Mouse (Mus musculus) heart, embryonic 11.5 days (tissue): ENCODE measurements around the gene Taf6l. TPM values are rescaled to one million over a fixed set of nuclear protein-coding genes. Genes with fewer than 3 reads are reported as not detected.
A peak's percentile ranks its signal among the peaks of the same experiment; 100 is the strongest.

Source experiments
- ATAC-seq: fragments of 200-750 bp; cut with Nextera tagmentation; replicated peaks from 2 replicates; pipeline ENCODE4 v1.8.0; 2017; ENCODE audit warnings: moderate library complexity; ENCODE audit not compliant: insufficient number of reproducible peaks, low FRiP score, low TSS enrichment
- H3K27ac ChIP-seq: fragments of 300-500 bp; sonication (generic); 2 replicates; pipeline ENCODE4 v1.5.1; 2014; ENCODE audit warnings: mild to moderate bottlenecking, low read depth, low read length
- H3K27me3 ChIP-seq: fragments of 300-500 bp; sonication (generic); 2 replicates; pipeline ENCODE4 v1.6.1; 2014; ENCODE audit warnings: mild to moderate bottlenecking, low read length, mixed read lengths; ENCODE audit not compliant: control insufficient read depth, insufficient read depth
- H3K36me3 ChIP-seq: fragments of 300-500 bp; sonication (generic); 2 replicates; pipeline ENCODE4 v1.6.1; 2014; ENCODE audit warnings: mild to moderate bottlenecking, low read length, moderate library complexity, mixed read lengths; ENCODE audit not compliant: control insufficient read depth, insufficient read depth
- H3K4me1 ChIP-seq: fragments of 300-500 bp; sonication (generic); 2 replicates; pipeline ENCODE4 v1.6.1; 2014; ENCODE audit warnings: low read length; ENCODE audit not compliant: control insufficient read depth, insufficient read depth
- H3K4me2 ChIP-seq: fragments of 300-500 bp; sonication (generic); 2 replicates; pipeline ENCODE4 v1.6.1; 2014; ENCODE audit warnings: mild to moderate bottlenecking, moderate library complexity
- H3K4me3 ChIP-seq: fragments of 300-500 bp; sonication (generic); 2 replicates; pipeline ENCODE4 v1.5.1; 2014; ENCODE audit warnings: low read depth, low read length
- H3K9ac ChIP-seq: fragments of 300-500 bp; sonication (generic); 2 replicates; pipeline ENCODE4 v1.6.1; 2014; ENCODE audit warnings: mild to moderate bottlenecking, low read depth, low read length, moderate library complexity
- H3K9me3 ChIP-seq: fragments of 300-500 bp; sonication (generic); replicated peaks from 2 replicates; pipeline ENCODE4 v1.6.1; 2016; ENCODE audit warnings: low read length; ENCODE audit not compliant: control insufficient read depth
- WGBS: fragments of 180-500 bp; shearing (Covaris S2); extraction: QIAGEN DNeasy Blood & Tissue Kit; methylation state at CpG from one replicate; pipeline ENCODE4 v1.1.7; 2014; ENCODE audit not compliant: insufficient replicate concordance; 5-methylcytosine and 5-hydroxymethylcytosine counted together
- polyA plus RNA-seq: library from polyadenylated mRNA; unstranded; fragments of >200 nt; fragmentation: Nextera tagmentation; extraction: Ambion mirVana; gene quantifications from 2 replicates; pipeline ENCODE4 v1.2.1, GENCODE M21; 2014

Gene Taf6l
- polyA plus RNA-seq, 1 experiment from 2014 or later: 14.3 TPM

DNA sequence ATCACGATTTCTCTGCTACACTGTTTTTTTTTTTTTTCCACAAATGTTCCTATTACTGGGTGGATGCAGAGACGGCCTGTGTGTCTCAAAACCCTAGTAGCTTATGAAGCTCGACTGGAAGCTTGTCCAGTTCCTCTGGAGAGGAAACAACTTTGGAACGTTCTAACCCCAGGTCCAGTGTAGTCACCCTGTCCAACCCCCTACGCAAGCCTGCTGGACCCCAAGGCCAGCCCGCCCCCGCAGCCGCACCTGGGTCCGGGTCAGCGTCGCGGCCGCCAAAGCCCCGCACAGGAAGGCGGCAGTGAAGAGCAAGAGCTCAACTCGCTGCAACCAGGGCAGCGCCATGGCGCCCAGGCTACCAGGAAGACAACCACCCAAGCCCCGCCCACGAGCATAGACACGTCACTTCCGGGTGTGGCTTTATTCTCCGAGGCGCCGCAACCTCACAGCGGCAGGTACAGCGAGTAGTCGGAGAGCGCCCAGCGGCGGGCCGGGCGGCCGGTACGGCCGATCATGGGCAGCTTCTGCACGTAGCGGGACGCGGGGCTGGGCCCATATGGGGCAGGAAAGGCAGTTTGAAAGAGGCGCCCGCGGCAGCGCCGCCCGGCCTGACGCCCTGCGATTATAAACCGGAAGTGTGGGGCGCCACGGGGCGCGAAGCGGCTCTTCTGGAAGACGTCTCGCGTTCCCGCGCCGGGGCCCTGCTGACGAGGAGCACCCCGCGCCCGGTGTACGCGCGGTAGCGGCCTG, 12.0 kb downstream of the Taf6l start, which contains the start of gene Tmem179b:
Gene Tmem179b, minus strand, starts transcription at position 382 of the 750 bp plus-strand sequence.
- WGBS: under 1% methylated on average over 65 of the region's 68 CpGs
- Histone ChIP-seq H3K9me3 (no peaks in the 10 kb centered on the region), H3K9ac (peak within 1 kb of the TSS; percentile 96), H3K4me1 (peaks cover 17% of the 10 kb centered on the region), H3K27ac (peak within 1 kb of the TSS; percentile 99), H3K27me3 (no peaks in the 10 kb centered on the region), H3K4me3 (peak within 1 kb of the TSS; percentile 87), H3K36me3 (peaks cover 10% of the 10 kb centered on the region; the same call in 1 of the 2 replicates), H3K4me2 (peak within 1 kb of the TSS; percentile 99)
- ATAC-seq: peak; percentile 85

DNA sequence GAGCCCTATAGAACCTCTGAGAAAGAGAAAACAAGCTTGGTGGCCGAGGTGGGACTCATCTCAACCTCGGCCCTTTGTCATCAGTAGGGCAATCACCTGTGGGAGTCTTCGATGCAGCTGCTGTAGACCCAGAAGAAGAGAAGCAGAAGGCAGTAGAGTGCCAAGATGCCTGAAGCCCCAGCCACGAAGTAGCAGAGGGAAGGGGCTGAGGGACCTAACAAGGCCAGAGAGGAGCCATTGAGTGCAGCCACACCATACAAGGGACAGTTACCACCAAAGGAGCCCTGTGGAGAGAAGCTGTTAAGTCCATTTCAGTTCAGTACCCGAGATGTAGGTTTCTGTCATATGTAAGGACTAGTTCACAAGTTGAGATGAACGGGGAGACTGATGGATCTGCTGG, 12.8 kb downstream of the Taf6l start:
- H3K9me3 ChIP-seq: no peaks in the 10 kb centered on the region
- H3K36me3 ChIP-seq: peaks cover 14% of the 10 kb centered on the region; the same call in 1 of the 2 replicates
- 53% methylated on average over 6 of the region's 6 CpGs for WGBS
- peak overlapping the region; percentile 99 for H3K27ac ChIP-seq
- H3K27me3 ChIP-seq: no peaks in the 10 kb centered on the region
- H3K4me1 ChIP-seq: peaks cover 17% of the 10 kb centered on the region
- ATAC-seq: no peak
- peak overlapping the region; percentile 87 for H3K4me3 ChIP-seq
- H3K4me2 ChIP-seq: peak overlapping the region; percentile 99
- H3K9ac ChIP-seq: peak overlapping the region; percentile 96

DNA sequence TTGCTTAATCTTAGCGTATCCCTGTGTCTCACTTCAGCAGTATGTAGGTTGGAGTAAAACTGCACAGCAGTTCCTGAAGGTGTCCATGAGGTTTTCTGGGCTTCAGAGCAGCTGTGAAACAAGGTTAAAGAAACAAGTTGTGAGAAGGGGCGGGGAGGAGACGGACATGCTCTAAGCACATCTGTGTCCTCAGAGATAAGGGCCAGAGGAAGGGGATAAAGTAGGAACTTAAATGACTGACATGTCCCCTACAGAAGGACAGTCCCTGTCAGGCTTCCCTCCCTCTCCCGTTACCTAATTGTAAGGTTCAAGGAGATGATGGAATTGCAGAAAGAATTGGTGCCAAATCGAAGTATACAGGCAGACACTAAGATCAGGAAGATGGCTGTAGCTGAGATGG, 13.2 kb downstream of the Taf6l start:
- Histone ChIP-seq H3K27me3 (no peaks in the 10 kb centered on the region), H3K4me3 (peak overlapping the region; percentile 87), H3K9ac (peak overlapping the region; percentile 96; the same call in 1 of the 2 replicates), H3K4me2 (peak overlapping the region; percentile 99), H3K36me3 (peaks cover 16% of the 10 kb centered on the region; the same call in 1 of the 2 replicates), H3K27ac (peak overlapping the region; percentile 99; the same call in 1 of the 2 replicates), H3K9me3 (no peaks in the 10 kb centered on the region), H3K4me1 (peaks cover 17% of the 10 kb centered on the region)
- 66% methylated on average over 5 of the region's 5 CpGs for WGBS
- ATAC-seq: no peak

DNA sequence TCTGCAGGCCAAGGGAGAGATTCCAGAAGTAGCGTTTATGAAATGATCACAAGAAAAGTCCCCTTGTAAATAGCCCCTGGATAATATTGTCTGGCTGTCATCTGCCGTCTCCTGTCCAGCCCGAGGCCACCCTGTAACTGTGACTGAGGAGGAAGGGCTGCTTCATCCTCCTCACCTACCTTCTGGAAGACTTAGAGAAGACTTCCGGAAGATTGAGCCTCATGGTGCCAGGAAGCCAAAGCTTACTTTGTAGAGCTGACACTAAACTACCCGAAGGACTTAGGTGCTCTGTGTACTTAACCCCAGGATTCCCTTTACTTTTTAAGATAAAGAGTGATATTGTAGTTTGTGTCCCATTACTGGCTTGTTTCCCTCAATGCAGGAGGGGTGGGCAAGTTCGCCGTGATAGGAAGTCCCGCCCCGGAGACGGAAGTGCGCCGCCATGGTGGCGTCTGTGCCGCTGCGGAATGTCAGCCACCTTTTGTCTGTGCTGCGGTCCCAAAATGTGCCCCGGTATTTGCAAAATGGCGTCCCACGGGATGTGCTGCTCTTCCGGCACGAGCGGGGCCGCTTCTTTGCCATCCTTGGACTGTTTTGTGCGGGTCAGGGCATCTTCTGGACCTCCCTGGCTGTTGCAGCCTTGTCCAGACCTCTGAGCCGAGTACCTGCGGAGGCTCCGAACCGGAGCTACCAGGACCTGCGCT, 15.5 kb downstream of the Taf6l start, which contains the start of gene Tmem223:
Gene Tmem223, plus strand, starts transcription at position 430 of the 704 bp plus-strand sequence.
- peak within 1 kb of the TSS; percentile 87 for H3K4me3 ChIP-seq
- no peaks in the 10 kb centered on the region for H3K9me3 ChIP-seq
- peak within 1 kb of the TSS; percentile 89 for H3K27ac ChIP-seq
- WGBS: 19% methylated on average over 29 of the region's 29 CpGs
- peak within 1 kb of the TSS; percentile 82 for H3K4me2 ChIP-seq
- H3K27me3 ChIP-seq: no peaks in the 10 kb centered on the region
- H3K4me1 ChIP-seq: peaks cover 17% of the 10 kb centered on the region
- peak within 1 kb of the TSS; percentile 98 for H3K9ac ChIP-seq
- peaks cover 35% of the 10 kb centered on the region for H3K36me3 ChIP-seq
- ATAC-seq: peak; percentile 28; the same call in 1 of the 2 replicates

- 95% methylated on average over 9 of the region's 9 CpGs for WGBS
- no peak overlapping the region for H3K4me2 ChIP-seq
- no peak overlapping the region for H3K27ac ChIP-seq
- peaks cover 57% of the 10 kb centered on the region for H3K36me3 ChIP-seq
- ATAC-seq: no peak
- H3K9me3 ChIP-seq: no peaks in the 10 kb centered on the region
- no peak overlapping the region for H3K4me3 ChIP-seq
- no peaks in the 10 kb centered on the region; the same call in 1 of the 2 replicates for H3K4me1 ChIP-seq
- no peaks in the 10 kb centered on the region for H3K27me3 ChIP-seq
- H3K9ac ChIP-seq: no peak overlapping the region
These were observed 20.7 kb downstream of the Taf6l start for GRCm38 (mm10) chr19:8765562-8765961.

DNA sequence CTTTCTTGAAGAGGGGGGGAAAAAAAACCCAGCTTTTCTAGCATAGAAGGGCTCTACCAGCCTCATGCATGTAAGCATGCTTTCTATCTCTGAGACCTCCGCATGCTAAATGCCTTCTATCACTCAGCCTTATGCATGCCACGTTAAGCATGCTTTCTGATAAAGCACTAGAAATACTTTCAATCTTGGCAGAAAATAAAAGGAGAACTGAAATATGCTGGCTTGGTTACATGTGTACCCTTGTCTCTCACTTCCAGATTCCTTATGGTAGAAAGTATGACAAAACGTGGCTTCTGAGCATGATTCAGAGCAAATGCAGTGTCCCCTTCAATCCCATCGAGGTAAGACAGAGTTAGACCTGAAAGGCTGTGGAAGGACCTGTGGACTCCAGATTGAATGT, 22.9 kb downstream of the Taf6l start:
- ATAC-seq: no peak
- Histone ChIP-seq H3K9ac (no peak overlapping the region), H3K4me1 (peaks cover 5% of the 10 kb centered on the region; the same call in 1 of the 2 replicates), H3K36me3 (peaks cover 51% of the 10 kb centered on the region), H3K9me3 (no peaks in the 10 kb centered on the region), H3K27me3 (no peaks in the 10 kb centered on the region), H3K27ac (no peak overlapping the region), H3K4me3 (no peak overlapping the region), H3K4me2 (no peak overlapping the region)
- 87% methylated on average over 4 of the region's 4 CpGs for WGBS

DNA sequence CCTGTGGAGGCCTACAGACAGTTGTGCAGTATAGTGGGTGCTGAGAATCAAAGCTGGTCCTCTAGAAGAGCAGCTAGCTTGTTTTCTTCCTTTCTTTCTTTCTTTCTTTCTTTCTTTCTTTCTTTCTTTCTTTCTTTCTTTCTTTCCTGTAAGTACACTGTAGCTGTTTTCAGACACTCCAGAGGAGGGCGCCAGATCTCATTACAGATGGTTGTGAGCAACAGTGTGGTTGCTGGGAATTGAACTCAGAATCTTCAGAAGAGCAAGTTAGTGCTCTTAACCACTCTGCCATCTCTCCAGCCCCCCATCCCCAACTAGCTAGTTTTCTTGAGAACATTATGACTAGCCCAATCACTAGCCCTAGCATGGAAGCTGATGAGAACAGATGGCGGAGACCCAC, 25.5 kb downstream of the Taf6l start:
- no peaks in the 10 kb centered on the region for H3K9me3 ChIP-seq
- H3K27me3 ChIP-seq: no peaks in the 10 kb centered on the region
- H3K4me3 ChIP-seq: no peak overlapping the region
- H3K36me3 ChIP-seq: peaks cover 28% of the 10 kb centered on the region
- H3K9ac ChIP-seq: no peak overlapping the region
- WGBS: 87% methylated on average over 2 of the region's 2 CpGs
- H3K27ac ChIP-seq: no peak overlapping the region
- H3K4me2 ChIP-seq: no peak overlapping the region
- H3K4me1 ChIP-seq: peaks cover 12% of the 10 kb centered on the region; the same call in 1 of the 2 replicates
- ATAC-seq: no peak

- no peak for ATAC-seq
- no peak overlapping the region for H3K4me3 ChIP-seq
- H3K27me3 ChIP-seq: no peaks in the 10 kb centered on the region
- H3K4me1 ChIP-seq: peaks cover 15% of the 10 kb centered on the region; the same call in 1 of the 2 replicates
- H3K27ac ChIP-seq: no peak overlapping the region
- peaks cover 17% of the 10 kb centered on the region for H3K36me3 ChIP-seq
- H3K4me2 ChIP-seq: peak overlapping the region; percentile 86; the same call in 1 of the 2 replicates
- H3K9me3 ChIP-seq: no peaks in the 10 kb centered on the region
- 64% methylated on average over 2 of the region's 2 CpGs for WGBS
- no peak overlapping the region for H3K9ac ChIP-seq
These were observed 27.3 kb downstream of the Taf6l start for GRCm38 (mm10) chr19:8758899-8759298.
